Comparison of ENCODE assay signal across 8 mouse cellular contexts in genomic region chr14:76791811-76792571, GRCm38 (mm10).
DNase-seq lines count a peak whose midpoint lies in the region; ATAC-seq lines count a peak whose summit lies in the region.

No protein-coding gene starts in this region.

- no peak overlapping the region for H3K4me3 ChIP-seq in heart, embryonic 16.5 days (ENCODE audit: low read length)
- no peak overlapping the region for H3K4me3 ChIP-seq in hindbrain, embryonic 10.5 days
- no peak overlapping the region for H3K4me3 ChIP-seq in limb, embryonic 11.5 days (ENCODE audit: low read depth, low read length)
- no peak overlapping the region for H3K4me3 ChIP-seq in stomach, embryonic 15.5 days (replicated peaks)

- H3K36me3 ChIP-seq in heart, embryonic 16.5 days (ENCODE audit: control insufficient read depth, insufficient read depth) = no peaks in the 10 kb centered on the region
- H3K36me3 ChIP-seq in hindbrain, embryonic 10.5 days = no peaks in the 10 kb centered on the region
- H3K36me3 ChIP-seq in limb, embryonic 11.5 days (ENCODE audit: control insufficient read depth, insufficient read depth, low read length) = no peaks in the 10 kb centered on the region
- no peaks in the 10 kb centered on the region for H3K36me3 ChIP-seq in stomach, embryonic 15.5 days

- H3K9me3 ChIP-seq in heart, embryonic 16.5 days (replicated peaks; ENCODE audit: control insufficient read depth, low read length) = no peaks in the 10 kb centered on the region
- no peaks in the 10 kb centered on the region for H3K9me3 ChIP-seq in hindbrain, embryonic 10.5 days
- H3K9me3 ChIP-seq in limb, embryonic 11.5 days (ENCODE audit: control insufficient read depth, low read length) = no peaks in the 10 kb centered on the region
- H3K9me3 ChIP-seq in stomach, embryonic 15.5 days = no peaks in the 10 kb centered on the region

- peak overlapping the region; percentile 40; the same call in 1 of the 2 replicates for H3K27ac ChIP-seq in heart, embryonic 16.5 days (ENCODE audit: low read length)
- peak overlapping the region; percentile 83 for H3K27ac ChIP-seq in hindbrain, embryonic 10.5 days
- H3K27ac ChIP-seq in limb, embryonic 11.5 days (replicated peaks; ENCODE audit: low read depth, low read length) = 0 out of 2 replicates have a peak overlapping the region, but pooled peaks have one; percentile 0
- H3K27ac ChIP-seq in stomach, embryonic 15.5 days = no peak overlapping the region

- intact Hi-C loops in heart, postnatal 14 days (cut with DNase I) = no loop called here

- H3K9ac ChIP-seq in heart, embryonic 16.5 days (ENCODE audit: low read length) = no peak overlapping the region; the same call in 1 of the 2 replicates
- no peak overlapping the region for H3K9ac ChIP-seq in limb, embryonic 11.5 days (ENCODE audit: low read length)
- H3K9ac ChIP-seq in stomach, embryonic 15.5 days = no peak overlapping the region

- H3K4me2 ChIP-seq in heart, embryonic 16.5 days (ENCODE audit: low read depth, low read length) = no peak overlapping the region
- no peak overlapping the region for H3K4me2 ChIP-seq in limb, embryonic 11.5 days (ENCODE audit: low read depth, severe bottlenecking)
- H3K4me2 ChIP-seq in stomach, embryonic 15.5 days = no peak overlapping the region

- peaks cover 26% of the 10 kb centered on the region for H3K4me1 ChIP-seq in heart, embryonic 16.5 days (ENCODE audit: control insufficient read depth, insufficient read depth, low read length)
- peaks cover 41% of the 10 kb centered on the region for H3K4me1 ChIP-seq in hindbrain, embryonic 10.5 days (replicated peaks)
- peaks cover 2% of the 10 kb centered on the region; the same call in 1 of the 2 replicates for H3K4me1 ChIP-seq in limb, embryonic 11.5 days (ENCODE audit: control insufficient read depth, insufficient read depth, low read length)
- H3K4me1 ChIP-seq in stomach, embryonic 15.5 days = no peaks in the 10 kb centered on the region

- H3K27me3 ChIP-seq in heart, embryonic 16.5 days (ENCODE audit: control insufficient read depth, insufficient read depth, low read length) = no peaks in the 10 kb centered on the region
- H3K27me3 ChIP-seq in hindbrain, embryonic 10.5 days (ENCODE audit: insufficient read depth, poor library complexity, severe bottlenecking) = peaks cover 9% of the 10 kb centered on the region
- H3K27me3 ChIP-seq in limb, embryonic 11.5 days (ENCODE audit: control insufficient read depth, insufficient read depth, low read length) = no peaks in the 10 kb centered on the region
- no peaks in the 10 kb centered on the region for H3K27me3 ChIP-seq in stomach, embryonic 15.5 days (replicated peaks)

- 40% methylated on average over 6 of the region's 6 CpGs for WGBS in heart, embryonic 16.5 days
- 18% methylated on average over 6 of the region's 6 CpGs for WGBS in hindbrain, embryonic 10.5 days
- 27% methylated on average over 6 of the region's 6 CpGs for WGBS in limb, embryonic 11.5 days
- 36% methylated on average over 6 of the region's 6 CpGs for WGBS in stomach, embryonic 15.5 days

- ATAC-seq in heart, embryonic 16.5 days (replicated peaks; ENCODE audit: extremely low read depth, insufficient read depth, low FRiP score) = no peak
- ATAC-seq in limb, embryonic 11.5 days (ENCODE audit: insufficient number of reproducible peaks, low FRiP score, low TSS enrichment, low read depth) = no peak
- ATAC-seq in stomach, embryonic 15.5 days (ENCODE audit: insufficient read depth, low FRiP score, low read depth) = peak; percentile 52; the same call in 1 of the 2 replicates
- no peak for ATAC-seq in megakaryocyte, adult 5-6 weeks (ENCODE audit: poor library complexity, severe bottlenecking)

- DNase-seq in heart, postnatal 14 days = no peak
- DNase-seq in cerebellum, postnatal 10 days = peak; percentile 78
- DNase-seq in hindbrain, embryonic 10.5 days (ENCODE audit: low spot score) = peak; percentile 52
- peak; percentile 55 for DNase-seq in limb, embryonic 11.5 days (ENCODE audit: low spot score)
- no peak for DNase-seq in spleen, adult 18-20 months

Comparison
In these comparisons a context has a peak if more than half of its experiments do, and no peak if none do; other contexts are left out.
1. DNase-seq: peak in cerebellum, postnatal 10 days (2 of 2), hindbrain, embryonic 10.5 days (single experiment) and limb, embryonic 11.5 days (single experiment); none in heart, postnatal 14 days (0 of 2) and spleen, adult 18-20 months (0 of 2).